In genomic region chr2:106653261-106653660, GRCm38 (mm10) we compare ENCODE assay signal across 33 mouse cellular contexts. TPM values are rescaled to one million over a fixed set of nuclear protein-coding genes. Genes with fewer than 3 reads are reported as not detected.
"Had no signal": no experiment of that assay in that cellular context is flagged by ENCODE, and none has a peak within 500 bp of the region (broad histone marks: within the 10 kb centered on the region; RNA-seq: fewer than 3 reads in every experiment).

No protein-coding gene starts in this region.

- H3K4me3 ChIP-seq: limb, embryonic 10.5 days; limb, embryonic 12.5 days; limb, embryonic 13.5 days; limb, embryonic 15.5 days; liver, embryonic 13.5 days; liver, embryonic 15.5 days; lung, embryonic 15.5 days; megakaryocyte, embryonic 14.5 days; midbrain, embryonic 10.5 days; midbrain, embryonic 12.5 days; midbrain, embryonic 13.5 days; midbrain, embryonic 15.5 days; myocyte; neural tube, embryonic 12.5 days had no signal

- DNase-seq: left cerebral cortex, postnatal 4 days; liver; liver, embryonic 13.5 days; liver, postnatal 0 days; lung, adult 18-20 months; lung, adult 2 months; lung, embryonic 14.5 days; lung, postnatal 10 days; lung, postnatal 14 days; lung, postnatal 36 days; lung, postnatal 4 days; midbrain, embryonic 14.5 days had no signal

- H3K4me2 ChIP-seq: limb, embryonic 12.5 days; limb, embryonic 13.5 days; limb, embryonic 15.5 days; liver, embryonic 11.5 days; liver, embryonic 13.5 days; liver, embryonic 15.5 days; lung, embryonic 14.5 days; lung, embryonic 15.5 days; midbrain, embryonic 11.5 days; midbrain, embryonic 12.5 days; midbrain, embryonic 13.5 days; midbrain, embryonic 15.5 days; neural tube, embryonic 12.5 days had no signal

- H3K4me1 ChIP-seq: liver, embryonic 15.5 days; lung, embryonic 15.5 days; megakaryocyte, embryonic 14.5 days had no signal

- ATAC-seq: liver, postnatal 0 days; lung, postnatal 0 days; midbrain, embryonic 13.5 days; midbrain, embryonic 15.5 days; midbrain, embryonic 16.5 days had no signal

- H3K27me3 ChIP-seq: limb, embryonic 12.5 days; limb, embryonic 13.5 days; limb, embryonic 15.5 days; liver, embryonic 13.5 days; liver, embryonic 15.5 days; lung, embryonic 15.5 days; megakaryocyte, embryonic 14.5 days; midbrain, embryonic 12.5 days; midbrain, embryonic 13.5 days; midbrain, embryonic 15.5 days; neural tube, embryonic 12.5 days had no signal

- H3K27ac ChIP-seq: limb, embryonic 10.5 days; limb, embryonic 12.5 days; limb, embryonic 13.5 days; limb, embryonic 15.5 days; liver, embryonic 13.5 days; liver, embryonic 14.5 days; liver, embryonic 15.5 days; lung, embryonic 15.5 days; macrophage; midbrain, embryonic 10.5 days; midbrain, embryonic 12.5 days; midbrain, embryonic 13.5 days; midbrain, embryonic 15.5 days; neural tube, embryonic 12.5 days had no signal

- H3K36me3 ChIP-seq: limb, embryonic 10.5 days; limb, embryonic 12.5 days; limb, embryonic 13.5 days; limb, embryonic 15.5 days; liver, embryonic 13.5 days; liver, embryonic 15.5 days; lung, embryonic 15.5 days; midbrain, embryonic 10.5 days; midbrain, embryonic 12.5 days; midbrain, embryonic 13.5 days; midbrain, embryonic 15.5 days; neural tube, embryonic 12.5 days had no signal

- H3K9ac ChIP-seq: limb, embryonic 12.5 days; limb, embryonic 13.5 days; limb, embryonic 15.5 days; liver, embryonic 13.5 days; liver, embryonic 14.5 days; liver, embryonic 15.5 days; liver, postnatal 0 days; lung, embryonic 14.5 days; lung, embryonic 15.5 days; midbrain, embryonic 12.5 days; midbrain, embryonic 13.5 days; midbrain, embryonic 15.5 days; neural tube, embryonic 12.5 days had no signal

- H3K9me3 ChIP-seq: limb, embryonic 10.5 days; limb, embryonic 12.5 days; limb, embryonic 13.5 days; limb, embryonic 15.5 days; liver, embryonic 13.5 days; liver, embryonic 15.5 days; lung, embryonic 15.5 days; midbrain, embryonic 10.5 days; midbrain, embryonic 12.5 days; midbrain, embryonic 13.5 days; midbrain, embryonic 15.5 days; neural tube, embryonic 12.5 days had no signal

RNA-seq across cellular contexts. Expression of gene Mpped2, which starts 39.8 kb away (rescaled TPM):
- total RNA-seq: megakaryocyte, adult 5-6 weeks; monocyte, adult 5-6 weeks had no signal
- polyA plus RNA-seq: macrophage, myocyte had no signal
